Mouse (Mus musculus) gastrocnemius, postnatal 4 days (tissue): ENCODE data around the gene Dcst2. TPM values are rescaled to one million over a fixed set of nuclear protein-coding genes. Genes with fewer than 3 reads are reported as not detected.

Experiments used
- DNase-seq, 2 experiments: peaks; one replicate each; pipeline ENCODE4 v3.0.0; 2021 to 2022; ENCODE audit warnings: low spot score in 2 of 2, mixed read lengths in 2 of 2
- long read RNA-seq, 2 experiments: library from polyadenylated mRNA; stranded (forward); transcript quantifications; one replicate each; pipeline ENCODE4 v2.0.0; 2021
- total RNA-seq, 2 experiments: library from RNA; stranded (reverse); gene quantifications; 2 replicates each; pipeline ENCODE4 v1.2.3; 2021

Gene Dcst2
- under 1 TPM; 0.12 to 0.16 TPM for total RNA-seq
- long read RNA-seq, experiment 1 = 0 reads
- long read RNA-seq, experiment 2, partial matches to known transcripts = 0 of 1 reads
- long read RNA-seq, experiment 2, other reads (novel, unspliced or antisense) = 1 of 1 reads

DNA sequence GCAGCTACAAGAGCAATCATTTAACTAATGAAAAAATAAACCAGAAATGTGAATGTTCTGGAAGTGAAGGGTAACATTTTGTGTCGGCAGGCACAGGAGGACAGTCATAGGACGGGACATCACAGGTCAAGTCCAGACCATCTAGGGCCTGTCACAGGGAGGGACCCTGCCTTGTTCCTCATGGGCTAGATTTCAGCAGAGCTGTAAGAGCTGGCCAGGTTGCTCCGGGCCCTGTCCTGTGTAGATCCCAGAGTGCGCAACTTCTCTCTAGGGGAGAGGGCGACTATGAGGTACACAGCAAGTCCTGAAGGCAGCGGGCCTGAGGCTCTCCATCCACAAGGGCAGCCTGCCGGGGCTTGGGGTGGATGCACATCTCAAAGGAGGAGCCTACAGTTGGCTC lies at the start of gene Dcst2:
Gene Dcst2 (plus strand): TSS at position 301 of the 400 bp plus-strand sequence.
- no peak for DNase-seq

DNA sequence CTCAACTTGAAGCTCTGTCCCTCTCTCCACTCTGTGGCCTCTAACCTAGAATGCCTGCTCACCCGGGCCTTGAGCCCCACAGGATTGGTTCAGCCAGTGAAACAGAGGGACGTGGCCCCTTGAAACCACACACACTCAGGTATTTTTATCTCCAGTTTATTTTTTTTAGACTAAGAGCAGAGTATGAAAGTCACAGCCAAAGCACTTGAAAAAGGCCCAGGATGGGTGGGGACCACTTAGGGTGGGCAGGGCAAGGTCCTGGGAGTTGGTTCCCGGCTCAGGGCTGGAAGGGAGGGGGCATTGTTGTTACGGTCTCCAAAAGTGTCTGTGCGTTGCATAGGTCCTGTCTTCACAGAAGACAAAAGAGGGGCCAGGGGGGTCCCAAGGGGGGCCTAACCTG lies 47.4 kb upstream of the Dcst2 start:
- no peak for DNase-seq

DNA sequence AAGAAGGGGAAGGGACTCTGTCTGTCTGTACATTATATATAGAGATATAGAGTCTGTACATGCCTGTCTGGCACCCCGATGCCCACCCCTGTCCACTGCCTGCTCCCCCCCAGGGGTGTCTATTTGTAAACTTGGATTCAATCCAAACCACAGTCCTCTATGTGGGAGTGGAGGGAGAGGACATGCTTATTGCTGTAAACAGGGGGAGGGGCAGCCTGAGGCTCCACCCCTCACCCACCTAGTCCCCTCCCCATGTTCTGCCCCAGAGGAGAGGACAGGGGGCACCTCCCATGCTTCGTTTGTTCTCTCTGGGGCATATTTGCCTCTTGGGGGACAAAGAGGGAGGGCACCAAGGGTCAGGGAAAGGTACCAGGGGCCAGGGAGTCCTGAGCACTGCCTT lies 47.0 kb upstream of the Dcst2 start:
- DNase-seq = no peak

DNA sequence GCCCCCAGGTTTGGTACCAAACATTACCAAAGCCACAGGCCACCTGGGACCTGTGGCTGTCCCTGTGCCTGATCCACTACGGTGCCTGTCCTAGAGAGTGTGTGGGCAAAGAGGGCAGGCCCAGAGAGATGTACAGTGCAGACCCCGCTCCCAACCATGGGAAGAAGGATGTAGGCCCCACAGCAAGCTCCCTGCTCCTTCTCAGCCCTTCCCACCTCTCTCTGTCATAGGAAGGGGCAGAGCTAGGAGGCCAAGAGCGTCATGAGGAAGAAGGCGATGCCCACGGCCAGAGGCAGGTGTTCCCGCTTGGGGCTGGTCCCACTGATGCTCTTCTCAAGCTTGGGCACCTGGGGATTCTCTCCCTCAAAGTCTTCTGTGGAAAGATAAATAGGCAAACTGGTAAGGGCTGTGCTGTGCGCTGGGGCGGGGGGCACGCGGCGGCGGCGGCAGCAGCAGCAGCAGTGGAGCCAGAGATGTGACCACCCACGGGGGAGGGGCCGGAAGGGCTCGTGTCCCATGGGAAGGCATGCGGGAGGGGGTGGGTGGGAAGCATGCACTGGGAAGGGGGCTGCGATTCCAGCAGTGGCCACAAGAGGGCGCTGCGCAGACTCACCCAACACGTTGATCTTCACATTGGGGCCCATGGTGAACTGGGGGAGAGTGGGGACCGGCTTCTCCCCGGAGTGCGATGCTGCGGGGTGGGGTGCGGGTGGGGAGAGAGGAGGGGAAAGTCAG lies 46.4 kb upstream of the Dcst2 start:
- DNase-seq = peak; percentile 77 to 83

DNA sequence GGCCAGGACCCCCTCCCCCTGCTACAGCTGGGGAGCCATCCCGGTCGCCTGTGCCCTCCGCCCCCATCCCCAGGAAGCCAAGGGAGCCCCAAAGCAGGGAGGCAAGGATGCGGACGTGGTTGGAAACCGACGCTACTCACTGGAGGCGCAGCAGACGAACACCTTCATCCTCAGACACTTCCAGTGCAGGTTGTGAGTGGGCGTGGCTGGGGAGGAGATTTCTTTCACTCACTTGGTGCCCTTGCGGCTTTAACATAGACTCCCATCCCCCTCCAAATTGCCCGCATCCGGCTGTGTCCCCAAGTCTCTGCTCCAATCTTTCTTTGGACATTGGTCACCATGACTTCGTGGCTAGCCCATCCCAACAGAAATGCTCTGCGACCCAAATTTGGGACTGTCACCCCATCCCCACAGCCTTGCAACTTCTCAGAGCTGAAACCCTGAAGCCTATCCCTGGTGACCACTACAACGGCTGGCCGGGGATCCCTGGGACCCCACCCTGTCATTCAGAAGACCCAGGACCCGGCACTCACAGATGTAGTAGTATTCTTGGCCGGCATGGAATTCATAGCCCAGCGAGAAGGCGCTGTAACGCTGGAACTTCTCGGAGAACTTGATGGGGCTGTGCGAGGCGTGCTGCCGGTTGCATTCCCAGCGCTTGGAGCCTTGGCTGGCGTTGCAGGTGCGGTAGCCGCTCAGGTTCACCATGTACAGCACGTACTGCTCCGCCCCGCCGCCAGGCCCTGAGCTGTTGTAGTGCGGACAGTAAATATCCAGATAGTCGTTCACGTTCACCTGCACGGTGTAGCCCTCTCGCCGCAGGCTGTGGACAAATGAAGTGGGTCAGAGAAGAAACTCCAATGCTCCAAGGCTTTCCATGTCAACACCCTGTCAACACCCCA lies 45.6 kb upstream of the Dcst2 start:
- peak in 1 of 2 experiments; percentile 26 for DNase-seq

DNA sequence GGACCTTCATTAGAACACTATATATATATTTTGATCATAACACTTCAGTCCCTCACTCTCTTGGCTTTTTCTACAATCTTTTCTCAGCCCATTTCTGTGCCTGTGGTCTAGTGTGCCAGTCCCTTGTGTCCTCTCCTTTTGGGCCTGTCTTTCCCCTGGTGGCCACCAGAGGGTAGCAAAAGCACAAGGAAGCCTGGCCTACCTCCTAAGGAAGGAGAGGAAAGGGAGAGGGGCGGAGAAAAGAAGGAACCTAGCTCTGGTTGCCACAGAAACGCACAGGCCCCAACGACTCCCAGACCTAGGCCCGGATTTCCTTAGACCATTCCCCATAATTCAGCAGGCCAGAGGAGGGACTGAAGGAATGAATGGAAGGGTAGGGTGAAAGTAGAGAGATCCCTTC lies 44.9 kb upstream of the Dcst2 start:
- peak; percentile 53 to 78 for DNase-seq

DNA sequence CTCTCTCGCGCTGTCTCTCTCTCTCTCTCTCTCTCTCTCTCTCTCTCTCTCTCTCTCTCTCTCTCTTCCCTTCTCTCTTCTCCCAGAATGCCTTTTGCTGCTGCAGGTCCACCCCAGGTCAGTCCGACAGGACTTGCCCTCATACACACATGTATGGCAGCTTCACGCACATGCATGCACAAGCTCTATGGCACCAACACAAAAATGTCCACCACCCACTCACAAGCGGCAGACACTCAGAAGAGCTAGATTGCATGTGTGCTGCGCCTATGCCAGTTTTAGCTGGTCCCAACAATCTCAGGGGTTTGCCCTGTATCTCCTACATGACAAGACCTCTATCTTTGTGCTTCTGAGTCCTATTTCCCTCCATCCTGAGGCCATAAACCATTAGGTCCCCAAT lies 44.5 kb upstream of the Dcst2 start:
- DNase-seq = no peak

DNA sequence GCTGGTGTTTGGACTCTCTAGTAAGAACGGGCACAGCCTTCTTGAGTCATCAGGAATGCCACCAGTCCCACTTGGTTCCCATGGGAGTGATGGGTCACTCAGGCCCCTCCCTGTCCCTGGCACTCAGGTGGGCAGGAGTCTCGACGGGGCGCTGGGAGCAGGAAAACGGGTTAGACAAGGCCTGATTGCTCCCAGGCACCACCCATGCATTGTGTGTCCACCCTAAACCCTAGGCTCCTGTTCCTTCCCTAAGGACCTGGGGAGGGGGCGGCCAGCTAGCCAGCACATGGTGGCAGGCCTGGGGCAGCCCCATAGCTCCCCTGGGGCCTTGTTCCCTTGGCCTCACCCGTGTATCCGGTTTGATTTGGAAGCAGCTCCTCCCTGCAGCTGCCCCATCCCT lies 43.5 kb upstream of the Dcst2 start:
- DNase-seq = no peak

DNA sequence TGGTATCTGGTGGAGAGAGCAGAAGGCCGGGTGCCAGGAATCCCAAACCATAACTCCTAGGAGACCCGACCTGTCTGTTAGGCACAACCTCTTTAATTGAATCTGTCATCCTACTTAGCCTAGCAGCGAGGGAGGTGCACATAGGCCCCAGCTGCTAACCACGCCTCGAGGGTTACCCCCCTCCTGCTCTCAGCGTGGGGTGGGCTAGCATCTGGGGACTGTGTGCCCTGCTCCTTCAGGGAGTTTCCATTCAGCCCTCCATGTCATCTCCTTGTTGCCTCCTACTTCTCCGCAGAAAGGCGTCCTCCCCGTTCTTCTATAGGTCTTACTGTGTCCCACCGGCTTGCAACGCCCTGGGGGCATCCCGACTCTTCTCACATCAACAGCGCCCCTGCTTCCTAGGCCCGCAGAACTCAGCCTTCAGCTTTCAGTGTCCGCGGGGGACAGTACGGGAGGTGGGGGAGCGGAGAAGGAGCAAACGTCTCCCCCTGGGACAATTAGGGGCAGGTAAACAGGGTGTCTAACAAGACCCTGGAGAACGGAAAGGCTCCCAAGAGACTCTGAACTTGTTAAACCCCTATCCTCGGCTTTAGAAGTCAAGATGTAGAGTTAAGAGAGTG lies 42.7 kb upstream of the Dcst2 start:
- no peak for DNase-seq

DNA sequence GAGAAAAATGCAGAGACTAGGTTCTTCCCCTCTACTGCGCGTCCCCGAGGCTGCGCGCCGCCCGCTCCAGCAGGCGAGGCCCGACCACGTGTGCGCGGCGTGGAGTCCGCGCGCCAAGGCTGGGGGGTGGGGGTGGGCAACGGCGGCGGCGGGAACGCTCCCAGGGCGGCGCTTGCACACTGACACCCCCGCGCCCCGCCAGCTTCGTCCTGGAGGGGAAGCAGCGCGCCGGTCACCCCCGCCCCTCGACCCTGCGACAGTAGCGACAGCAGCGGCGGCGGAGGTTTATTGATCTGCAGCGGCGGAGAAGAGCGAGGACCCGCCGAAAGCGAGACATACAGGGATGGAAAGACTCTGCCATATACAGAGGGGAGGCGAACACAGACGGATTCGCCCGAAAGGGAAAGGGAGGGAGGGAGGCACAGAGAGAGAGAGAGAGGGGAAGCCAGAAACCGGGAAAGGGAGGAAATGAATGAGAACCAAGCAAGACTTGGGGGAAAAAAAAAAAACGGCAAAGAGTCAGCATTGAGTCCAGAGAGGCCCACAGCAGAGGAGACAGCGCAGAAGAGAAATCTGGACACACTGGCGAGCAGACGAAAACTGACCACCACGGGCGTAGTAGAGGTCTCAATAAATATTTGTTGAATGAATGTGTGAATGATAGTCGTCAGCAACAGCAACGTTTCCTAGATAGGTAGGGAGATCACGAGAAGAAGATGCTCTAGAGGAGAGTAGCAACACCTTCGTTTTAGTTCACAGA lies 42.0 kb upstream of the Dcst2 start:
- DNase-seq = no peak

DNA sequence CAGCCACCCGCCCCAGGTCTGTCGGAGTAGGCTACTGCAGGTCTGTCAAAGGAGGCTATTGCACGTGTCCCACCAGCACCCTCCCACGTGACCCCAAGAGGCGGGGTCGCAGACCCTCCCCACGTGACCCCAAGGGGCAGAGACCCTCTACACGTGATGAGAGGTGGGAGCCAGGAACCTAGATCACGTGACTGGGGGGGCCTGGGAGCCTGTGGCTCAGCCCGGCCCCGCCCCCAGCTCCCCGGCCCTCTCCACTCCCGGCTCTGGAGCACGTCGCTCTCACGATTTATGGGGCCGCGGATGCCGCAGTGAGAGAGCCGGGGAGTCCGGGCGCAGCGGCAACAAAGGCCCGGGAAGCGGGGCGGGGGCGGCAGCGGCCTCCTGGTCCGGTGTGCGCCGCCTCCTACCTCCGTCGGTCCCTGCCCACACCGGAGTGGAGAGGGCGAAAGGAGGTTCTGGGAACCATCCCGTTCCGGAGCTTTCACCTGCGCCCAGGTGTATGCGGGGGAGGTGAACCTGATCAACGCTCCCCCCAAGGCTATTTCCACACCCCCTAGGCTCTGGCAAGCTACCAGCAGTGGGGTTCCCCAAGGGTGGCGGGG lies 41.1 kb upstream of the Dcst2 start:
- no peak for DNase-seq

DNA sequence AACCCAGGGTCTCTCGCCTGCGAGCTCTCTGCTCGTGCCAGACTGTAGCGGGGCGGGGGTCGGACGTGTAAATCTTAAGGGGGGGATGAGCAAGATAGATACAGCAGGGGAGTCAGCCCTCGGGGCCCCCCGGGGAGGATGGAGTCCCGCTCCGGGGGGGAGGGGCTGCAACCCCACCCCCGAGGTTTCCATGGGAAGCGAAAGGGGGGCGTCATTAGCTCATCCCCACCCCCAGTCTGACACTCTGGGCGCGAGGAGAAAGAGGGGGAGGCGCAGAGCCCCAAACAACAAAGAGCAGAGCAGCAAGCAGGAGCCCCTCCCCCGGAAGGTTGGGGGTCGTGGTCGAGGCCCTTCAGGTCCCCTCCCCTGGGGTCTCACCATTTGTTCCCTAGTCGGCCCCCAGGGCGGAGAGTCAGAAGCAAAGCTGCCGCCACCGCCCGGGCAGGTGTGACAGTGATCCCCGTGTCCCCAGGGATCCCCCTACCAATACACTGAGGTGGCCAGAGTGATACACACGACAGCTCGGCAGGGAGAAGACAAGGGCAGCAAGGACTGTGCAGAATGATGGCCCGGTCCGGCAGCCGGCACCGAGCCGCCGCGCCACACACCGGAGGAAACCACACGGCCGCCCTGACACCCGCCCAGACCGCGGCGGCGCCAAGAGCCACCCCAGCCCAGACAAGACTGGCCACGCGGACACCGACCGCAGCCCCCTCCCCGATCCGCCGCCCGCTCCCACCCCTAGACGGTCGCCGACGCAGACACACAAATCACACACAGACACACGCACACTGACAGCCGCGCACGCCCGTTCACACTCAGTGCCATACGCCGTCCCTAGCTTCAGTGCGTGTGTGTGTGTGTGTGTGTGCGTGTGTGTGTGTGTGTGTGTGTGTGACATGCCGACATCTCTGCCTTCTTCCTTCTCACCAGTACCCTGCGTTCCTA lies 40.3 kb upstream of the Dcst2 start:
- no peak for DNase-seq

DNA sequence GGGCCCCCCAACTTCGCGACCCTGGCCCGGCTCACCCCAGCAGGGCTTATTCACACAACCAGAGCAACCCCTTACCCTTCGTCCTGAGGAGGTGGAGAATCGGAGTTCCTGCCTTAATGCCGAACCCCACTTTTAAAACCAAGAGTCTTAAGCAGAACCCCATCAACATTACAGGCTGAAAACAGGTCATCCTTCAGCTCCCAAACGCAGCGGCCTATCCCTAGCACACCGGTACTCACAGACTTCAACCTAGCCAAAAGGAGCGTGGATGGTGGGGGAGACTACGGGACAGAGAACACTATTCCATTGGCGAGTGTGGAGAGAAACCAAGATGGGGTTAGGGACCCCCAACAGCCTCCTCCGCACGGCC lies 39.7 kb upstream of the Dcst2 start:
- DNase-seq = no peak

DNA sequence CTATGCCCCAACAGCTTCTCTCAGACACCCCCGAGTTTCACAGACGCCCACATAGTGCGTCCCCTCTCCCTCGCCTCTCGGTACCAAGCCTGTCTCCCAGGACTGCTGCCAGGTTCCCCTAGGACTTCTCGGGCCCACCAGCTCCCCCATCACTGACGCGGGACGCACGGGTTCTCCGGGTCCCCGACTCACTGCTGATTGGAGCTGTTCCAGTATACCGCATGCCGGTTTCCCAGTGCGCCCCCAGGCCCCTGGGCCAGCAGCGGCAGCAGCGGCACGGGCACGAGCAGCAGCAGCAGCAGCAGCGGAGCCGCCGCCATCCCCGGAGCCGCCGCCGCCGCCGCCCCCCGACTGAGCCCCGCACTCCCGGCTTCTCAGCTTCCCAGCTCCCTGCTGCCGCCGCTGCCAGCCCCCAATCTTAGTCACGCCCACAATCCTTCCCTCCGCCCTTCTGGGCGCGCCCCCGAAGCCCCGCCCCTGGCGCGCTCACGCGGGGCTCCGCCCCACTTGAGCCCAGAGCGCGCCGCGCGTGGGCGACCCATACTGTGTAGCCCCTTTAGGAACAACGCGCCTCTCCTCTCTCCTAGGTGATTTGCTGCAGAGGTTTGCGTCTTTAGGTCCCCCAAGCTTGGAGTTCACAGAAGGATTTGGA lies 39.1 kb upstream of the Dcst2 start, which contains the start of gene Efna3:
Gene Efna3 (minus strand): TSS at position 452 of the 652 bp plus-strand sequence.
- peak in 1 of 2 experiments; percentile 63 for DNase-seq

DNA sequence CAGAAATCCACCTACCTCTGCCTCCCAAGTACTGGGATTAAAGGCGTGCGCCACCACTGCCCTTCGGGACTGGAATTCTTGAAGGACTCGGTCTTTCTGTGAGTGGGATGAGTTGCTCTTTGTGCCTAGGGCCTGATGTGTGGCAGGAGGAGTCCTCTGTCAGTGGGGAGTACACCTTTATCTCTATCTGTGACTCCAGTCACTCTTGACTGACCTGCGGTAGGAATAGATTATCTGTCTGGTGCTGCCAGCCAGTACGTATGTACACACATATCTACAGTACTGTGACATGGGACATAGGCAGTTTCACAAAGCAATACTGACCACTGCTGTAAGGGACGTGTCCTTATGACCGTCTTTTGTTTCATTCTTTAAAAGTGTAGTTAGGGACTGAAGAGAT lies 35.9 kb upstream of the Dcst2 start:
- no peak for DNase-seq

DNA sequence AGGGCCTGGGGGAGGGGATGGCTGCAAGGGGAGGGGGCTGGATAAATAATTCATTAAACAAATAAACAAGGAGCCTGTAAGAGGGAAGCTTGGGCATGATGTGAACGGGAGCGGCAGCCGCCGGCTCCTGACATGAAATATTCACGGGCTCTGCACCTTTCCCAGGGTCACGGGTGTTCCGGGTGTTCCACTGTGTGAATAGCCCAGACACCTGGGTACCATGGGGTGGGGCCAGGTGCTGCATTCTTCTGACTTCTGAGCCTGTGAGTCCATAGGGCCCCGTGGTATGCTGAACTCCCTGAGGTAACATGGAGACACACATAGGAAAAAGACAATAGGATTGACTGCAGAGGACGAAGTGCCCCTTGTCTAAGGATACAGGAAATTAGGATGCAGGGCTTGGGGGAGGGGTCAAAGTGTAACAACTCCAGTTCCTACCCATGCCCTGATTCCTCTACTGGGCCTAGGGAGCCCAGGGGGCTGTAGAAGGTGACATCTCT lies 34.4 kb upstream of the Dcst2 start:
- DNase-seq = no peak

DNA sequence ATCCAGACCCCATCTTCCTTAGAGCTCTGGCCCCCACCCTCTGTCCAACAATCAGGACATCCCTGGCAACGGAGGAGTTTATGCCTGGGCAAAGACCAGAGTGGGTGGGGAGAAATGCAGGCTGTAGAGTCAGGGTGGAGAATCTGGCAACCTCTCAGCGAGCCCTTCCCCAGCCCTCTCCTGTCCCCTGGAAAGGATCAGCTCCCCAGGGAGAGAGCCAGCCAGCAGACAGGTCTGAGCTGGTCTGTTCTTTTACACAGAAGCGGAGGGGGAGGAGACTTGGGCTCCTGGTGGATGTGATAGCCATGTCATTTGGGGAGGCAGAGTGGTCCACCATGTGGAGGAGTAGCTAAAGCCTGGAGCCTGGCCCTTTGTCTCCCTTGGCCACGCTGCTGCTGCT lies 33.2 kb upstream of the Dcst2 start:
- no peak for DNase-seq

DNA sequence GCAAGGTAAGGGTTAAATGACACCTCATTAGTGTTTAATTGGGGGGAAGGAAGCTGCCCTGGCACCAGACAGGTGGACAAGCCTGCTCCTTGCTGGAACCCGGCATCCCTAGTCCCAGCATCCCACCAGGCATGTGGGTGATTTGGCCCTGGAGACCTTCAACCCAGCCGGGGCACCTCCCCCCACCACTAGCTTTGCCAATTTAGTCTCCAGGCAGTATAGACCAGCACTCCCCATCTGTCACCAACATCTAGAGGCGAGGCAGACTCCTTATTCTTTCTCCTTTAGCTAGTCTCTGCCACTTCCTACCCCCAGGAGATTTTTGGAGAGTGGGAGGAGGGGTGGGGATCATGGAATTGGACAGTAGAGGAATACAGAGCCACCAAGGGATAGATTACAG lies 31.4 kb upstream of the Dcst2 start:
- no peak for DNase-seq

DNA sequence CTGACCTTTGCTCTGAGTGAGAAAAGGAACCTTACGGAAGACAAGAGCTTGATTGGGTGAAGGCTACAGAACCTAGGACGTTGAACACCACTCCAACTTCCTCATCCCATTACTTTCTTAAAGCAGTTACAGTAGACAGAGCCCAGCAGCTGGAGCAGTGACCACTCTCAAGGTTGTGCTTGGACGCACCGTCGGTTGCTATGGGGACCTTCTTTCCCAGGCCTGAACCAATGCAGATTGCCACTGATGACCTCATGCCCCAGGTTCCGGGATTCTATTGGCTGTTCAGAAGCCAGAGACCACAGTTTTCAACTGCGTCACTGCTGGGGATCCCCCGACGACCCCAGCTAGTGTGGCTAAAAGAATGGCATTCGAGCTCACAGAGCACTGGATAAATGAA lies 30.8 kb upstream of the Dcst2 start:
- DNase-seq = no peak
